Mouse (Mus musculus) heart, adult 2 months (tissue): Measurements from ENCODE around the gene Csnk1d.
A peak's percentile ranks its signal among the peaks of the same experiment; 100 is the strongest.

Source experiments
- CTCF ChIP-seq: fragments of 200-600 bp; IDR thresholded peaks from 2 replicates; pipeline ENCODE4 v1.8.1; 2022; ENCODE audit warnings: antibody characterized with exemption, mild to moderate bottlenecking, moderate library complexity
- POLR2A ChIP-seq: fragments of 200-500 bp; IDR thresholded peaks from 2 replicates; pipeline ENCODE4 v1.6.1; 2011; ENCODE audit warnings: mild to moderate bottlenecking, low read depth, low read length, control low read depth; ENCODE audit not compliant: insufficient read depth

- peak; percentile 16; the same call in 1 of the 2 replicates for TF ChIP-seq CTCF
- peak; percentile 91 for TF ChIP-seq POLR2A
These were observed at the start of gene Csnk1d for GRCm38 (mm10) chr11:120990951-120991526.
